Mouse (Mus musculus): ENCODE data around the gene Cfap73. TPM values are rescaled to one million over a fixed set of nuclear protein-coding genes. Genes with fewer than 3 reads are reported as not detected.

The Cfap73 gene
- polyA plus RNA-seq, 1 experiment from 2014 or later, result 0.82 TPM

- Histone ChIP-seq H3K4me3 (ENCODE audit: low read depth, low read length) (no peak overlapping the region), H3K9me3 (ENCODE audit: control insufficient read depth, low read length) (no peaks in the 10 kb centered on the region), H3K4me1 (replicated peaks; ENCODE audit: control insufficient read depth, insufficient read depth, low read length) (no peaks in the 10 kb centered on the region), H3K27ac (ENCODE audit: low read depth, low read length) (no peak overlapping the region), H3K36me3 (ENCODE audit: control insufficient read depth, insufficient read depth, low read length) (no peaks in the 10 kb centered on the region), H3K4me2 (replicated peaks; ENCODE audit: low read depth, low read length) (no peak overlapping the region), H3K9ac (ENCODE audit: low read depth, low read length) (no peak overlapping the region), H3K27me3 (ENCODE audit: control insufficient read depth, insufficient read depth, low read length) (peaks cover 3% of the 10 kb centered on the region; the same call in 1 of the 2 replicates)
- no peak for DNase-seq (ENCODE audit: low spot score)
- 89% methylated on average over 5 of the region's 5 CpGs for WGBS
- no peak for ATAC-seq (ENCODE audit: low FRiP score)
Measured at GRCm38 (mm10) chr5:120635633-120636032, 1.6 kb upstream of the Cfap73 start.

DNA sequence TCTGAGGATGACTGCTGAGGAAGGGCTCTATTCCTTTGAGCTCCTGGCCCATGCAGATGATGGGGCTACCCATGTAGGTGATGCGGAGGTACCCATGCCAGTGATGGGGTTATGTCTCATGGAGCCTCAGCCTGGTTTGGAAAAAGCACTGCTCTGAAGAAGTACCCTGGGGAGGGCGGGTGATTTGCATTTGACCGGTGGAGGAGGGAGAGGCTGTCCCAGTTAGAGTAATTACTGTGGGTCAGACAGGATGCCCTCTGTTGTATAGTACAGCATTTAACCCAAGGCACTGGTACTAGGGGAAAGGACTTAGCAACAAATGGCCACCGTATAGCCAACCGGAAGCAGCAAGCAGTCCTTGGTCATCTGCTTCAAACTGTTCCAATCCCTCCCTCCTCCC is 825 bp upstream of the Cfap73 start:
- peaks cover 3% of the 10 kb centered on the region; the same call in 1 of the 2 replicates for H3K27me3 ChIP-seq (ENCODE audit: control insufficient read depth, insufficient read depth, low read length)
- no peak overlapping the region for H3K27ac ChIP-seq (ENCODE audit: low read depth, low read length)
- no peak for DNase-seq (ENCODE audit: low spot score)
- 36% methylated on average over 5 of the region's 5 CpGs for WGBS
- no peak overlapping the region for H3K9ac ChIP-seq (ENCODE audit: low read depth, low read length)
- H3K9me3 ChIP-seq (ENCODE audit: control insufficient read depth, low read length), result no peaks in the 10 kb centered on the region
- no peak overlapping the region for H3K4me2 ChIP-seq (replicated peaks; ENCODE audit: low read depth, low read length)
- H3K36me3 ChIP-seq (ENCODE audit: control insufficient read depth, insufficient read depth, low read length), result no peaks in the 10 kb centered on the region
- no peak overlapping the region for H3K4me3 ChIP-seq (ENCODE audit: low read depth, low read length)
- no peak for ATAC-seq (ENCODE audit: low FRiP score)
- H3K4me1 ChIP-seq (replicated peaks; ENCODE audit: control insufficient read depth, insufficient read depth, low read length), result no peaks in the 10 kb centered on the region

DNA sequence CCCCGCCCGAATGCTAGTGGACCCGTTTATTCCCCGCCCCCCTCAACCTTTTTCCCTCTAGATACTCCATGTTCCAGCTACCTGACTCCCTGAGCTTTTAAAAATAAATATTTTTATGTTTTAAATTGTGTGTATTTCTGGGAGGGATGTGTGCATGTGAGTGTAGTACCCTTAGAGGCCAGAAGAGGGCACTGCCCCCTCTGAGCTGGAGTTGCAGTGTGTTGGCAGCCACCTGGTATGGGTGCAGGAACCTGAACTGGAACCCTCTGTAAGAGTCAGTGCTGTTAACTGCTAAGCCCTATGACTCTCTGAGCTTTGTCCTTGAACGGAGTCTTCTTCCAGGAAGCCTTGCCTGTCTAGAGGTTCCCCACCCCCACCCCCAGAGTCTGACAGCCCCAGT is 2.1 kb downstream of the Cfap73 start:
- Histone ChIP-seq H3K4me1 (replicated peaks; ENCODE audit: control insufficient read depth, insufficient read depth, low read length) (no peaks in the 10 kb centered on the region), H3K4me2 (replicated peaks; ENCODE audit: low read depth, low read length) (no peak overlapping the region), H3K27ac (ENCODE audit: low read depth, low read length) (no peak overlapping the region), H3K9me3 (ENCODE audit: control insufficient read depth, low read length) (no peaks in the 10 kb centered on the region), H3K9ac (ENCODE audit: low read depth, low read length) (no peak overlapping the region), H3K27me3 (ENCODE audit: control insufficient read depth, insufficient read depth, low read length) (peaks cover 3% of the 10 kb centered on the region; the same call in 1 of the 2 replicates), H3K36me3 (ENCODE audit: control insufficient read depth, insufficient read depth, low read length) (no peaks in the 10 kb centered on the region), H3K4me3 (ENCODE audit: low read depth, low read length) (no peak overlapping the region)
- WGBS, result 87% methylated on average over 5 of the region's 5 CpGs
- ATAC-seq (ENCODE audit: low FRiP score), result no peak
- no peak for DNase-seq (ENCODE audit: low spot score)

DNA sequence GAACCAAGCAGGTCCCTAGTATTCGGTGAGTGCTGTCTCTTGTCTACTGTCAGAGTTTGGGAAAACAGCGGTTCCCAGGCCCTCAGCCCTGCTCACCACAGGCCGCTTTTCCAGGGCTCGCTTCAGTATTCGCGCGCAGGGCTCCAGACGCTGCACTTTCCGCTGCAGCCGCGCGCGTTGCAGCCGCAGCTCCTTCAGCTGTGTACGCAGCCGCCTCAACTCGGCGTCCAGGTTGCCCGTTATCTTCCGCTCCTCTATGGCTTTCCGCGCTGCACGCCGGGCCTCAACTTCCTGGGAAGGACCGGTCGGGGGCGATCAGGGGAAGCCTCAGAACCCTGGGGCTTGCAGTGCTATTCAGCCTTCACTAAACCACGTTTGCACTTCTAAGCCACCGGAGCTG is 2.9 kb downstream of the Cfap73 start:
- H3K36me3 ChIP-seq (ENCODE audit: control insufficient read depth, insufficient read depth, low read length), result no peaks in the 10 kb centered on the region
- H3K27ac ChIP-seq (ENCODE audit: low read depth, low read length), result no peak overlapping the region
- peaks cover 3% of the 10 kb centered on the region; the same call in 1 of the 2 replicates for H3K27me3 ChIP-seq (ENCODE audit: control insufficient read depth, insufficient read depth, low read length)
- ATAC-seq (ENCODE audit: low FRiP score) (no peak), DNase-seq (ENCODE audit: low spot score) (no peak)
- H3K4me3 ChIP-seq (ENCODE audit: low read depth, low read length), result no peak overlapping the region
- H3K4me1 ChIP-seq (replicated peaks; ENCODE audit: control insufficient read depth, insufficient read depth, low read length), result no peaks in the 10 kb centered on the region
- H3K9me3 ChIP-seq (ENCODE audit: control insufficient read depth, low read length), result no peaks in the 10 kb centered on the region
- H3K9ac ChIP-seq (ENCODE audit: low read depth, low read length), result no peak overlapping the region
- 5% methylated on average over 29 of the region's 29 CpGs for WGBS
- H3K4me2 ChIP-seq (replicated peaks; ENCODE audit: low read depth, low read length), result peak overlapping the region; percentile 21; the same call in 1 of the 2 replicates

DNA sequence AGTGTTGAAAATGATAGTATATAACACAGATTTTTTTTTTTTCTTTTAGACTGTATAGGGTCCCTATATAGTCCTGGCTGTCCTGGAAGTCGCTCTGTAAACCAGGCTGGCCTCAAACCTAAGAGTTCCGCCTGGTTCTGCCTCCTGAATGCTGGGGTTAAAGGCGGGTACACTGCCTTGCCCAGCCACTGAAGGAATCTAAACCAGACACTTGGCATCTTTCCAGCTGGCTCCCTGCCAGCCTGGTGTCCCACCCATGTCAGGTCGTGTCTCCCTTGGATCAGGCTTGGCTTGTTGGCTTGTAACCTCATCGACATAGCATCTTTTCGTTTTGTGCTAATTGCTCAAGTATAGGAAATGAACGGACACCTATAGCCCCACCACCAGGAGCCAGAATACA is 5.4 kb downstream of the Cfap73 start:
- no peak overlapping the region for H3K27ac ChIP-seq (ENCODE audit: low read depth, low read length)
- no peaks in the 10 kb centered on the region for H3K9me3 ChIP-seq (ENCODE audit: control insufficient read depth, low read length)
- DNase-seq (ENCODE audit: low spot score) (no peak), ATAC-seq (ENCODE audit: low FRiP score) (no peak)
- H3K4me2 ChIP-seq (replicated peaks; ENCODE audit: low read depth, low read length), result no peak overlapping the region
- H3K9ac ChIP-seq (ENCODE audit: low read depth, low read length), result no peak overlapping the region
- no peaks in the 10 kb centered on the region for H3K4me1 ChIP-seq (replicated peaks; ENCODE audit: control insufficient read depth, insufficient read depth, low read length)
- H3K36me3 ChIP-seq (ENCODE audit: control insufficient read depth, insufficient read depth, low read length), result peaks cover 9% of the 10 kb centered on the region
- WGBS, result 79% methylated on average over 7 of the region's 7 CpGs
- H3K27me3 ChIP-seq (ENCODE audit: control insufficient read depth, insufficient read depth, low read length), result peaks cover 3% of the 10 kb centered on the region; the same call in 1 of the 2 replicates
- no peak overlapping the region for H3K4me3 ChIP-seq (ENCODE audit: low read depth, low read length)

DNA sequence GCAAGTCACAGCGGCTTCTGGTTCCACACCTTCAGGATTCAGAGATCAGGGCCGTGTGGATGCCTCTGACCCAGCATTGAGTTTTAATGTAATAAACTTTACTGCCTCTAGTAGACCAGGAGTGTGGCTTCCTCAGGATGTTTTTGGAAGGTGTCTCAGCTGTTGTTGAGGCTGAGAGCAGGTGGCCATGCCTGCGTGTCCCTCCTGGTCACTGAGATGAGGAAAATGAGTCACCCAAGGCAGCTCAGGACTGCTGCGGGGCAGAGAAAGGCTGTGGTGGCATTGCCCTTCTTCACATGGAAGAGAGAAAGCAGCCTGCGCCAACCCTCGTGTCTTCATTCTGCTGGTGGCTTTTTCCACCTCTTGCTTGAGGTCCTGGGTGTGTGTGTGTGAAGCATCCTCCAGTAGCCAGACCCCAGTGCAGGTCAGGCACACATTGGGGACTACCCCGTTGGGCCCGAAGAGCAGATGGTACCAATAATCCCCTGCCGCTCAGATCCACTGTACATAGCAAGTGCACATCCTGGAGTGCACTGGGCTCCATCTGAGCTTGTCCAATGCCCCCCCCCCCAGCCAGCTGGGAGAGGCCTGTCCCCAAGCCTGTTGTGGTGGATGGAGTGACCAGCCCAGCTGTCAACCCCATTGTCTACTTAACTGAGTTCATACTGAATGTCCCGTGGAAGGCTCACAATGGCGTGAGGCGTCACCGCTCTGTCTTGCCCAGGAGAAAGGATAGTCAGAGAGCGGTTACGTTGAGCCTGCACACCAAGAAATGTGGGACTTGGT is 6.3 kb downstream of the Cfap73 start:
- Histone ChIP-seq H3K36me3 (ENCODE audit: control insufficient read depth, insufficient read depth, low read length) (peaks cover 9% of the 10 kb centered on the region), H3K27ac (ENCODE audit: low read depth, low read length) (peak overlapping the region; percentile 43; the same call in 1 of the 2 replicates), H3K27me3 (ENCODE audit: control insufficient read depth, insufficient read depth, low read length) (peaks cover 3% of the 10 kb centered on the region; the same call in 1 of the 2 replicates), H3K4me2 (replicated peaks; ENCODE audit: low read depth, low read length) (no peak overlapping the region), H3K4me3 (ENCODE audit: low read depth, low read length) (no peak overlapping the region), H3K4me1 (replicated peaks; ENCODE audit: control insufficient read depth, insufficient read depth, low read length) (no peaks in the 10 kb centered on the region), H3K9ac (ENCODE audit: low read depth, low read length) (no peak overlapping the region), H3K9me3 (ENCODE audit: control insufficient read depth, low read length) (no peaks in the 10 kb centered on the region)
- 86% methylated on average over 15 of the region's 15 CpGs for WGBS
- ATAC-seq (ENCODE audit: low FRiP score) (peak; percentile 56), DNase-seq (ENCODE audit: low spot score) (no peak)

DNA sequence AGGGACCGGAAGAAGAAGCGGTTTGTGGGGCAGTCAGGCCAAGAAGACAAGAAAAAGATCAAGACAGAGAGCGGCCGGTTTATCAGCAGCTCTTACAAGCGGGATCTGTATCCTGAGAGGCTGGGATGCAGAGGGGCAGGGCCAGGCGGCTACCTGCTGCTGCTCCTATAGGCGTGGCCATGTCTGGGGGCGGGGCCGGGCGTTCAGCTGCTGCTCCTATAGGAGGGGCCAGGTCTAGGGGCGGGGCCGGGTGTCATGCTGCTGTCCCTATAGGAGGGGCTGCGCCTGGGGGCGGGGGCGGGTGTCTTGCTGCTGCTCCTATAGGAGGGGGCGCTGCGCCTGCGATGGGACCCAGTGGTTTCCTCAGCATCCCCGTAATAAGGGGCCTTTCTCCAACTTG is 7.6 kb downstream of the Cfap73 start:
- no peaks in the 10 kb centered on the region for H3K4me1 ChIP-seq (replicated peaks; ENCODE audit: control insufficient read depth, insufficient read depth, low read length)
- H3K4me3 ChIP-seq (ENCODE audit: low read depth, low read length), result no peak overlapping the region
- no peak overlapping the region for H3K27ac ChIP-seq (ENCODE audit: low read depth, low read length)
- peak; percentile 33; the same call in 1 of the 2 replicates for ATAC-seq (ENCODE audit: low FRiP score)
- peaks cover 9% of the 10 kb centered on the region for H3K36me3 ChIP-seq (ENCODE audit: control insufficient read depth, insufficient read depth, low read length)
- H3K27me3 ChIP-seq (ENCODE audit: control insufficient read depth, insufficient read depth, low read length), result no peaks in the 10 kb centered on the region; the same call in 1 of the 2 replicates
- WGBS, result 34% methylated on average over 19 of the region's 19 CpGs
- H3K9ac ChIP-seq (ENCODE audit: low read depth, low read length), result no peak overlapping the region
- H3K4me2 ChIP-seq (replicated peaks; ENCODE audit: low read depth, low read length), result no peak overlapping the region
- peak; percentile 56 for DNase-seq (ENCODE audit: low spot score)
- H3K9me3 ChIP-seq (ENCODE audit: control insufficient read depth, low read length), result no peaks in the 10 kb centered on the region

DNA sequence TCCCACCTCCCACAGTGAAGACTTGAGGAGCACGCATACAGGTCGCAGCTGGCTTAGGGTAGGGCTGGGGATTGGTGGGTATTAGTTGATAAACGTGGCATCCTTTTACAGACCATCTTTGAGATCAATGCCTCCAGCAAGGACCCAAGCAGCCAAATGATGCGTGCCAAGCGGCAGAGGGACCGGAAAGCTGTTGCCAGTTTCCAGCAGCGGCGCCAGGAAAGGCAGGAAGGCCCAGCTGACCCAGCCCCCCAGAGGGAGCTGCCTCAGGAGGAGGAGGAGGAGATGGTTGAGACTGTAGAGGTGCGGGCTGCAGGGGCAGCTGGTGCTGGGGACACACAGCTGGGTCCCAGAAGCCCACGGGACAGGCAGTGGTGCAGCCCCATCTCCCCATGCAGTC is 9.6 kb downstream of the Cfap73 start:
- no peaks in the 10 kb centered on the region for H3K27me3 ChIP-seq (ENCODE audit: control insufficient read depth, insufficient read depth, low read length)
- DNase-seq (ENCODE audit: low spot score) (no peak), ATAC-seq (ENCODE audit: low FRiP score) (no peak)
- peaks cover 15% of the 10 kb centered on the region for H3K36me3 ChIP-seq (ENCODE audit: control insufficient read depth, insufficient read depth, low read length)
- H3K4me2 ChIP-seq (replicated peaks; ENCODE audit: low read depth, low read length), result no peak overlapping the region
- 96% methylated on average over 10 of the region's 10 CpGs for WGBS
- H3K9ac ChIP-seq (ENCODE audit: low read depth, low read length), result no peak overlapping the region
- H3K27ac ChIP-seq (ENCODE audit: low read depth, low read length), result no peak overlapping the region
- H3K9me3 ChIP-seq (ENCODE audit: control insufficient read depth, low read length), result no peaks in the 10 kb centered on the region
- H3K4me1 ChIP-seq (replicated peaks; ENCODE audit: control insufficient read depth, insufficient read depth, low read length), result no peaks in the 10 kb centered on the region
- H3K4me3 ChIP-seq (ENCODE audit: low read depth, low read length), result no peak overlapping the region

Measured in hindbrain, embryonic 11.5 days (tissue).